Mouse (Mus musculus) left cerebral cortex, postnatal 36 days (tissue): ENCODE data around the gene Tsks. TPM values are rescaled to one million over a fixed set of nuclear protein-coding genes. Genes with fewer than 3 reads are reported as not detected.

Source experiments
- DNase-seq, 2 experiments: peaks; one replicate each; pipeline ENCODE4 v3.0.0; 2021 to 2022; ENCODE audit warnings: low spot score in 2 of 2, mixed read lengths in 1 of 2
- intact Hi-C: fragments of 180-260 bp; cut with DNase I; formaldehyde crosslinking; loops from one replicate; pipeline ENCODE4 v1.15.1; 2025
- total RNA-seq, 2 experiments: library from RNA; stranded (reverse); gene quantifications; 2 replicates each; pipeline ENCODE4 v1.2.3; 2021

Tsks gene
- total RNA-seq, 2 experiments from 2014 or later = 1.4 to 3.4 TPM

DNA sequence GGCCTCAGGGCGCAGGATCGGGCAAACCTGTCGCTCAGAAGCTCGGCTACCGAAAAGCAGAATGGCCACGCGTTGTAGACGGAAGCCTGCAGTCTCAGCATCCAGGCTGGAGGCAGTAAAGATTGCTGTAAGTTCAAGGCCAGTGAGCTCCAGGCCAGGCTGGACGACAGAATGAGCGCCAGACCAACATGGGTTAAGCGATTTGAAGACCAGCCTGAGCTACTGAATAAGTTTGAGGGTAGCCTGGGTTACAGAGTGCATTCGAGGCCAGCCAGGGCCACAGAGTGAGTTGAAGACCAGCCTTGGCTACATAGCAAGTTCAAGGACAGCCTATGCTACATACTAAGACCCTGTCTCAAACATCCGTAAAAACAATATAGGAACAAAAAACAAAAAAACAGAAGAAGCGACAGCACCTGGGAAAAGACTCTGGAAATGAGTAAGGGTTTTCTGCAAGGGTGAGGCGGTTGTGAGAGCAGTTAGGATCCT lies 55.0 kb downstream of the Tsks start:
- DNase-seq = no peak
- intact Hi-C loops = loop anchor here (2.0 kb wide), 1 partner anchor 19 kb away; the partner anchor contains the start of genes Rras and Scaf1

DNA sequence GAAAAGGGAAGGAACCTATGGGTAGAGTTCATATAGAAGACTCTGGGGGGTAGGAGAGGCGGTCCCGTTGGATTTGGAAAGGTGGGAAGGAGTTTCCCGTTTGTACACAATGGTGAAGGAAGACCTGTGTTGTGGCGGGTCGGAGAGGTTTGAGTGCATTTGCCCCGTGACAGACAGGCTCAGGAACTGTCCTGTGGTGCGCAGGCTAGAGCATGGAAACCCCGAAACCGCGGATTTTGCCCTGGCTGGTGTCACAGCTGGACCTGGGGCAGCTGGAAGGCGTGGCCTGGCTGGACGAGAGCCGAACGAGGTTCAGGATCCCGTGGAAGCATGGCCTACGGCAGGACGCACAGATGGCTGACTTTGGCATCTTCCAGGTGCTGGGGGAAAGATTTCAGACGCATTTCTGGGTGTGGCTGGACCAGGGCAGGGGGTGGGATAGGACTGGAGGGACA lies 55.5 kb downstream of the Tsks start, which contains the start of gene Bcl2l12:
Bcl2l12 (minus strand) TSS at position 212 of the 455 bp plus-strand sequence.
- intact Hi-C loops = no loop called here

DNA sequence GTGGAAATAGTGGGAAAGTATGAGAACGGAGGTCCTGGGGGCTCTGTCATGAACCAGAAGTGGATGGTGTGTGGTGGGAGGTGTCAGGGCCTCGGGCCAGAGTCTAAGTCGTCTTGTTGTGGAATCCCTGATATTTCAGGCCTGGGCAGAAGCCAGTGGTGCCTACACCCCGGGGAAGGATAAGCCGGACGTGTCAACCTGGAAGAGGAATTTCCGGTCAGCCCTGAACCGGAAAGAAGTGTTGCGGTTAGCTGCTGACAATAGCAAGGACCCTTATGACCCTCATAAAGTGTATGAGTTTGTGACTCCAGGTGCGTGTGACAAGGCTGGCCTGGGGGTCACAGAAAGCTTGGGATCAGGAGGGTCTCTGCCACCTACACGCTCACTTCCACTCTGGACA lies 56.7 kb downstream of the Tsks start:
- no peak for DNase-seq
- intact Hi-C loops = no loop called here

More for the DNA sequence above, 55.5 kb downstream of the Tsks start, which contains the start of gene Bcl2l12:
- DNase-seq = no peak

DNA sequence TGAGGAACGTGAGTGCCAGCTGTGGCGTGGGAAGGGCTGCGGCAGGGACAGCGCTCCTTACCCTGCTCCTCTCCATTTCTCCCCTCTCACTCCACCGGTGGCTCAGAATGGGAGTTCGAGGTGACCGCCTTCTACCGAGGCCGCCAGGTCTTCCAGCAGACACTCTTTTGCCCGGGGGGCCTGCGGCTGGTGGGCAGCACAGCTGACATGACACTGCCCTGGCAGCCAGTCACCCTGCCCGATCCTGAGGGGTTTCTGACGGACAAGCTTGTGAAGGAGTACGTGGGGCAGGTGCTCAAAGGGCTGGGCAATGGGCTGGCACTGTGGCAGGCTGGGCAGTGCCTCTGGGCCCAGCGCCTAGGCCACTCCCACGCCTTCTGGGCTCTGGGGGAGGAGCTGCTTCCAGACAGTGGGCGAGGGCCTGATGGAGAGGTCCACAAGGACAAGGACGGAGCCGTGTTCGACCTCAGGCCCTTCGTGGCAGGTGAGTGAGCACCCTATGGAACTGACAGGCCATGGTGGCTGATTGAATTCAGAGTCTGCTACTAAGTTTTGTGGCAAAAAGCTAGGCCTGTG lies 57.6 kb downstream of the Tsks start:
- intact Hi-C loops = no loop called here
- no peak for DNase-seq

DNA sequence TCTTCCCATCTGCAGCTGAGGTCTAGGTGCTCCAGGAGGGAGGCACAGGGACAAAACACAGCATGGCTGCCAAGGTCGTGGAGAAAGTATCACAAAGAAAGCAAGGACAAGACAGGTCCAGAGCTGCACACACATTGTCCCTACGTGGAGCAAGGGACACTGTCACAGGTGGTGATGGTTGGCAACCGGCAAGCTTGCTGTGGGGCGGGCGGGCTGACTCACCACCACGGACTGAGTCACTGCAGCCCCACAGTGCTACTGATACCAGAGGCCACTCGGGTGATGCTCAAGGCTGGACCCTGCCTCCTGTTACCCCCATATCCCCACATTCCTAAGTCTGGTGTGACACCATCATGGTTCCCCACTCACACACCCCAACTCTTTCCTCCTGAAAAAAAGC lies 59.4 kb downstream of the Tsks start:
- intact Hi-C loops = no loop called here
- DNase-seq = no peak

DNA sequence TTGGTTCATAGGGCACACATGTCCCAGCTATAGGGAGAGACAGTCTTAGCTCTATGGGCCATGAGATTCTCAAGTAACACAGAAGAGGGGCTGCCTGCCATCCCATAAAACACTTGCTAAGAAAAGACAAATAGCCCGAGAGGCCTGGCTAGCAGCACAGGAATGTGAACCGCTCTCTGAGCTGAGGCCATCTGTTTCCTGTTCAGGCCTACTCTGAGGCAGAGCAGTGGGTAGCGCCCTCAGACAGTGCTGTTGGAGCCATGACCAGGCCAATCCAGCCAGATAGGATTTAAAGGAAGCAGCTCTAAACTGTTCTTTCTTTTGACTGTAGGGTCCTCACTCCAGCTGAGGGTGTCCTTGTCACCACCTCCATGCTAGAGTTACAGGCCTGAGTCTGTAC lies 61.5 kb downstream of the Tsks start:
- no peak for DNase-seq
- intact Hi-C loops = no loop called here

DNA sequence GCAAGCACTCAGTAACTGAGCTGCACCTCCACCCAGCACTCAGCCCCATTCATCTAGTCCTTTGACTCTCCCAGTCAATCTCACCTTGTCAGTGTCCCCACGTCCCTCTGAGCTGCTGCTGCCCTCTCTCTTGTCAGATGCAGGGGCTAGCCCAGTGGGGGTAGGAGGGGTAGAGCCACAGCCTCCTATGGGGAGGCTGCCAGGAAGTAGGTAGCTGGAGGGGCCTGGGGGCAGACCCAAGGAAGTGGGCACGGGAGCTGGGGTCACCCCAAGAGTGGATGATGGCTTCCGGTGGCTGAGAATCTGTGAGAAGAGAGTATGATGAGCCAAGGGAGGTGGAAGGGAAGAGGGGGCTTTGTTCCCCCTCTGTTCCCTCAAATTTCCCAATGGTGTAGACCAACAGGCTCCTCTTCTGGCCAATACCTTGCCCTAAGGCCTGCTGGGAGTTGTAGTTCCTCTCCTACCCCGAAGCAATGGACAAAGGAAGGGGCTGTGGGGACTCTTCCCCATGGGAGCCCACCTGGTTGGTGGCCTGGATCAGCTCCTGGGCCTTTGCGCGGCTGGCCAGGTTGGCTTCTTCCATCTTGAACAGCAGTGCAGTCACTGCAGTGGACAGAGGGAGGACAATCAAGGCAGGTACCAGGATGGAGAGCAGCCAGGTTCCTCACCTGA lies 62.5 kb downstream of the Tsks start:
- intact Hi-C loops = no loop called here
- DNase-seq = no peak

DNA sequence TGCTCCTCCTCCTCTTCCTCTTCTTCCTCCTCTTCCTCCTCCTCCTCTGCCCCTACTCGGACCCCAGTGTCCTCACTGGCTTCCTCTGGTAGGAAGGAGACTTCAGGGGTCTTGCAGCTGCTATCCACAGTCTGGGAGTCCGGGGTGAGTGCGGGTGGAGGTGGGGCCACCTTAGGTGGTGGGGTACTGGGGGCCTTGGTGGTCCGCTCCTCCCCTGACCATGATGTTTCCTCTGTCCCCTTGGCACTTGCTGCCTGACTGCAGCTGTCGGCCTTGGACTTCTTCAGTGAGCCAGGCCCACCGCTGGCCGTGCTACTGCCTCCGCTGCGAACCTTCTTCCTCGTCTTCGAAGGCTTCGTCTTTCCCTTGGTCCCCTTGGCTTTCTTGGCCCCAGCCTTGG lies 63.5 kb downstream of the Tsks start:
- intact Hi-C loops = no loop called here
- DNase-seq = no peak

DNA sequence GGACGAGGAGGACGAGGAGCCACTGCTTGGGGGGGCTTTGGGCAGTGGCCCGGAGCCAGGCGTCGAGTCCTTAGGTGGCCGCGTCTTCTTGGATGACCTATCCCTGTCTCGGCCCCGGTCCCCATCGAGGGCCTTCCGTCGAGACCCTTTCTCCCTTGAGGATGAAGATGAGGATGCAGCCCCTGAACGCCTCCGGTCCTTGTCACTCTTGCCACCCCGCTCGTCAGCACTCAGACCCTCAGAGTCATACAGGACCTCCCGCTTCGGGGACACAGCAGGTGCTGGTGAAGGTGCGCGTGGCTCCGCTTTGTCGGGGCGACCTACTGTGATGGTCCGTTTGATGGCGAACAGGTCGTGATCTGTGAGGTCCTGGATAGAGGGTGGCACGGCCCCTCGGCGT lies 64.1 kb downstream of the Tsks start:
- intact Hi-C loops = no loop called here
- no peak for DNase-seq

Other genes with a start within 250 kb of the Tsks start
- not detected for gene Izumo2, start 234.5 kb upstream of the Tsks start, total RNA-seq
- gene Vrk3, start 194.8 kb upstream of the Tsks start, total RNA-seq = 10 to 100 TPM; 28.1 to 29.4 TPM
- gene Zfp473, start 192.2 kb upstream of the Tsks start, total RNA-seq = under 1 TPM; 0.32 to 0.36 TPM
- gene Nup62, start 127.1 kb upstream of the Tsks start, total RNA-seq = 10 to 100 TPM; 28.1 to 32.2 TPM
- 1 to 10 TPM; 2.2 to 2.4 TPM for gene Il4i1, start 126.8 kb upstream of the Tsks start, total RNA-seq
- gene Atf5, start 126.5 kb upstream of the Tsks start, total RNA-seq = 10 to 100 TPM; 22.2 to 26.5 TPM
- gene Akt1s1, start 94.2 kb upstream of the Tsks start, total RNA-seq = 10 to 100 TPM; 67.7 to 73.6 TPM
- 10 to 100 TPM; 71.9 to 75.6 TPM for gene Tbc1d17, start 94.1 kb upstream of the Tsks start, total RNA-seq
- 10 to 100 TPM; 26.8 TPM for gene Pnkp, start 86.1 kb upstream of the Tsks start, total RNA-seq
- gene Ptov1, start 73.4 kb upstream of the Tsks start, total RNA-seq = 100 to 1,000 TPM; 284 to 285 TPM
- gene Med25, start 50.5 kb upstream of the Tsks start, total RNA-seq = 10 to 100 TPM; 91.7 to 98.1 TPM
- 10 to 100 TPM; 18.2 to 20.6 TPM for gene Fuz, start 47.1 kb upstream of the Tsks start, total RNA-seq
- gene Ap2a1, start 13.7 kb upstream of the Tsks start, total RNA-seq = 100 to 1,000 TPM; 346 to 355 TPM
- 10 to 100 TPM; 85.4 to 97.7 TPM for gene Cpt1c, start 31.6 kb downstream of the Tsks start, total RNA-seq
- 100 to 1,000 TPM; 143 to 145 TPM for gene Prmt1, start 43.4 kb downstream of the Tsks start, total RNA-seq
- 10 to 100 TPM; 29.2 to 38.7 TPM for gene Irf3, start 54.4 kb downstream of the Tsks start, total RNA-seq
- gene Bcl2l12, start 55.5 kb downstream of the Tsks start, total RNA-seq = 1 to 10 TPM; 1.8 to 2.6 TPM
- gene Scaf1, start 73.2 kb downstream of the Tsks start, total RNA-seq = 100 to 1,000 TPM; 174 to 177 TPM
- gene Rras, start 74.8 kb downstream of the Tsks start, total RNA-seq = 10 to 100 TPM; 12.9 to 13.9 TPM
- 10 to 100 TPM; 64.9 to 75.3 TPM for gene Prr12, start 109.7 kb downstream of the Tsks start, total RNA-seq
- gene Nosip, start 119.2 kb downstream of the Tsks start, total RNA-seq = 10 to 100 TPM; 59.7 to 63.7 TPM
- gene Prrg2, start 119.5 kb downstream of the Tsks start, total RNA-seq = 1 to 10 TPM; 5.4 to 7.4 TPM
- 1 to 10 TPM; 3.8 to 4.9 TPM for gene Rcn3, start 149.0 kb downstream of the Tsks start, total RNA-seq
- 10 to 100 TPM; 22.3 to 22.7 TPM for gene Fcgrt, start 160.6 kb downstream of the Tsks start, total RNA-seq
- 100 to 1,000 TPM; 405 to 466 TPM for gene Rps11, start 181.2 kb downstream of the Tsks start, total RNA-seq
- gene Rpl13a, start 185.6 kb downstream of the Tsks start, total RNA-seq = 100 to 1,000 TPM; 614 to 796 TPM
- not detected for gene Gm45713, start 193.0 kb downstream of the Tsks start, total RNA-seq
- gene Flt3l, start 193.2 kb downstream of the Tsks start, total RNA-seq = 1 to 10 TPM; 3.7 to 6.1 TPM
- gene Pih1d1, start 211.1 kb downstream of the Tsks start, total RNA-seq = 10 to 100 TPM; 44.8 to 53.6 TPM
- gene Aldh16a1, start 211.4 kb downstream of the Tsks start, total RNA-seq = 10 to 100 TPM; 12.2 to 21.5 TPM
- gene Slc17a7, start 220.7 kb downstream of the Tsks start, total RNA-seq = 1,000 to 10,000 TPM; 1,276 to 1,585 TPM
- under 1 TPM; 0.17 to 0.50 TPM for gene Gfy, start 236.4 kb downstream of the Tsks start, total RNA-seq
- gene Pth2, start 237.8 kb downstream of the Tsks start, total RNA-seq = not detected